Mouse (Mus musculus) MEL (cell line): ENCODE measurements around the gene Bnip1. TPM values are rescaled to one million over a fixed set of nuclear protein-coding genes. Genes with fewer than 3 reads are reported as not detected.

Experiments
- DNase-seq: peaks from one replicate; pipeline ENCODE4 v3.0.0; 2011; ENCODE audit warnings: low read depth, low spot score
- H3K27ac ChIP-seq: 2 replicates; pipeline ENCODE4 v1.5.1; 2012; ENCODE audit warnings: low read depth, mild to moderate bottlenecking, control low read depth, low read length, moderate library complexity; ENCODE audit not compliant: control insufficient read depth
- H3K27me3 ChIP-seq, 2 experiments: fragments of 150-350 bp in 1 of 2; sonication (generic) in 1 of 2; 2 replicates each; pipeline ENCODE4 v1.6.1; 2012; ENCODE audit warnings: low read length in 2 of 2, mild to moderate bottlenecking in 2 of 2, improper control_type of control experiment in 1 of 2, moderate library complexity in 1 of 2; ENCODE audit not compliant: insufficient read depth in 2 of 2, control insufficient read depth in 1 of 2
- H3K36me3 ChIP-seq, 2 experiments: 2 replicates each; pipeline ENCODE4 v1.6.1; 2012 to 2014; ENCODE audit warnings: low read length in 2 of 2, improper control_type of control experiment in 1 of 2, inconsistent platforms in 1 of 2, mild to moderate bottlenecking in 1 of 2; ENCODE audit not compliant: insufficient read depth in 2 of 2, control insufficient read depth in 1 of 2
- H3K4me1 ChIP-seq, 2 experiments: fragments of 150-350 bp in 1 of 2; sonication (generic) in 1 of 2; 2 replicates each; pipeline ENCODE4 v1.6.1; 2012; ENCODE audit warnings: low read length in 2 of 2, improper control_type of control experiment in 1 of 2, mild to moderate bottlenecking in 1 of 2; ENCODE audit not compliant: insufficient read depth in 2 of 2, control insufficient read depth in 1 of 2
- H3K4me3 ChIP-seq, 2 experiments: fragments of 150-350 bp in 1 of 2; sonication (generic) in 1 of 2; 2 replicates each; pipeline ENCODE4 v1.5.1; 2012; ENCODE audit warnings: low read depth in 2 of 2, low read length in 2 of 2, mild to moderate bottlenecking in 2 of 2, moderate library complexity in 2 of 2, control low read depth in 1 of 2, improper control_type of control experiment in 1 of 2; ENCODE audit not compliant: control insufficient read depth in 1 of 2, insufficient read depth in 1 of 2
- H3K79me2 ChIP-seq: 2 replicates; pipeline ENCODE4 v1.6.1; 2012; ENCODE audit warnings: mild to moderate bottlenecking, low read length, moderate library complexity; ENCODE audit not compliant: control insufficient read depth, poor library complexity, insufficient read depth
- H3K9ac ChIP-seq: 2 replicates; pipeline ENCODE4 v1.6.1; 2012; ENCODE audit warnings: low read depth, mild to moderate bottlenecking, control low read depth, low read length, moderate library complexity; ENCODE audit not compliant: control insufficient read depth, poor library complexity, severe bottlenecking
- H3K9me3 ChIP-seq: fragments of 150-350 bp; sonication (generic); replicated peaks from 2 replicates; pipeline ENCODE4 v1.6.1; 2012; ENCODE audit warnings: mild to moderate bottlenecking, low read length, improper control_type of control experiment, moderate library complexity; ENCODE audit not compliant: insufficient read depth
- BHLHE40 ChIP-seq: IDR thresholded peaks from 2 replicates; pipeline ENCODE4 v1.6.1; 2012; ENCODE audit warnings: low read depth, mild to moderate bottlenecking, inconsistent platforms, low read length, improper control_type of control experiment, borderline replicate concordance
- CHD1 ChIP-seq: IDR thresholded peaks from 2 replicates; pipeline ENCODE4 v1.6.1; 2012; ENCODE audit warnings: low read depth, mild to moderate bottlenecking, inconsistent platforms, low read length, improper control_type of control experiment
- CHD2 ChIP-seq: IDR thresholded peaks from 2 replicates; pipeline ENCODE4 v1.6.1; 2011; ENCODE audit warnings: low read length, improper control_type of control experiment
- CTCF ChIP-seq, 3 experiments: IDR thresholded peaks in 2 of 3; conservative IDR thresholded peaks in 1 of 3; 2 replicates each; pipeline ENCODE4 v1.5.1; 2011 to 2012; ENCODE audit warnings: low read length in 3 of 3, low read depth in 2 of 3, mild to moderate bottlenecking in 2 of 3, improper control_type of control experiment in 1 of 3, inconsistent platforms in 1 of 3, mixed read lengths in 1 of 3, moderate library complexity in 1 of 3; ENCODE audit not compliant: control insufficient read depth in 1 of 3, insufficient read depth in 1 of 3, poor library complexity in 1 of 3, severe bottlenecking in 1 of 3
- E2F4 ChIP-seq: IDR thresholded peaks from 2 replicates; pipeline ENCODE4 v1.6.1; 2011; ENCODE audit warnings: low read depth, low read length, improper control_type of control experiment, borderline replicate concordance
- ELF1 ChIP-seq: IDR thresholded peaks from 2 replicates; pipeline ENCODE4 v1.6.1; 2014; ENCODE audit warnings: low read depth, mild to moderate bottlenecking, inconsistent platforms, low read length, improper control_type of control experiment, moderate library complexity
- EP300 ChIP-seq, 2 experiments: IDR thresholded peaks; 2 replicates each; pipeline ENCODE4 v1.6.1; 2011; ENCODE audit warnings: improper control_type of control experiment in 2 of 2, low read length in 2 of 2, low read depth in 1 of 2, mild to moderate bottlenecking in 1 of 2
- ETS1 ChIP-seq: IDR thresholded peaks from 2 replicates; pipeline ENCODE4 v1.6.1; 2012; ENCODE audit warnings: low read depth, mild to moderate bottlenecking, inconsistent platforms, low read length, improper control_type of control experiment, moderate library complexity
- GABPA ChIP-seq: IDR thresholded peaks from 2 replicates; pipeline ENCODE4 v1.6.1; 2012; ENCODE audit warnings: low read depth, mild to moderate bottlenecking, inconsistent platforms, low read length, improper control_type of control experiment, moderate library complexity
- HCFC1 ChIP-seq: IDR thresholded peaks from 2 replicates; pipeline ENCODE4 v1.6.1; 2012; ENCODE audit warnings: low read depth, mild to moderate bottlenecking, inconsistent platforms, low read length, improper control_type of control experiment, moderate library complexity
- JUND ChIP-seq: IDR thresholded peaks from 2 replicates; pipeline ENCODE4 v1.6.1; 2011; ENCODE audit warnings: low read depth, mild to moderate bottlenecking, improper control_type of control experiment, low read length
- KAT2A ChIP-seq: conservative IDR thresholded peaks from 2 replicates; pipeline ENCODE4 v1.6.1; 2012; ENCODE audit warnings: low read depth, low read length, improper control_type of control experiment, inconsistent platforms
- MAX ChIP-seq: IDR thresholded peaks from 2 replicates; pipeline ENCODE4 v1.6.1; 2011; ENCODE audit warnings: low read length, improper control_type of control experiment
- MEF2A ChIP-seq: IDR thresholded peaks from 2 replicates; pipeline ENCODE4 v1.6.1; 2014; ENCODE audit warnings: low read depth, mild to moderate bottlenecking, inconsistent platforms, low read length, improper control_type of control experiment; ENCODE audit not compliant: poor library complexity, insufficient replicate concordance, severe bottlenecking; ENCODE audit errors: extremely low read depth
- MXI1 ChIP-seq: IDR thresholded peaks from 2 replicates; pipeline ENCODE4 v1.6.1; 2011; ENCODE audit warnings: mild to moderate bottlenecking, low read depth, low read length, improper control_type of control experiment
- MYB ChIP-seq: IDR thresholded peaks from 2 replicates; pipeline ENCODE4 v1.6.1; 2011; ENCODE audit warnings: mild to moderate bottlenecking, low read depth, low read length, improper control_type of control experiment
- MYC ChIP-seq: IDR thresholded peaks from 2 replicates; pipeline ENCODE4 v1.6.1; 2011; ENCODE audit warnings: low read depth, mild to moderate bottlenecking, low read length, improper control_type of control experiment, moderate library complexity
- NRF1 ChIP-seq: IDR thresholded peaks from 2 replicates; pipeline ENCODE4 v1.6.1; 2014; ENCODE audit warnings: low read depth, mild to moderate bottlenecking, inconsistent platforms, low read length, improper control_type of control experiment, moderate library complexity; ENCODE audit not compliant: poor library complexity, insufficient read depth, severe bottlenecking
- POLR2A ChIP-seq, 2 experiments: IDR thresholded peaks; 2 replicates each; pipeline ENCODE4 v1.6.1; 2011 to 2012; ENCODE audit warnings: low read length in 2 of 2, mild to moderate bottlenecking in 2 of 2, control low read depth in 1 of 2, improper control_type of control experiment in 1 of 2, low read depth in 1 of 2, moderate library complexity in 1 of 2; ENCODE audit not compliant: control insufficient read depth in 1 of 2, insufficient read depth in 1 of 2, poor library complexity in 1 of 2
- POLR2AphosphoS2 ChIP-seq: IDR thresholded peaks from 2 replicates; pipeline ENCODE4 v1.6.1; 2011; ENCODE audit warnings: low read length, improper control_type of control experiment
- POLR2AphosphoS5 ChIP-seq: IDR thresholded peaks from 2 replicates; pipeline ENCODE4 v1.6.1; 2012; ENCODE audit warnings: low read depth, borderline replicate concordance, mild to moderate bottlenecking, inconsistent platforms, low read length, moderate library complexity, mixed read lengths
- RAD21 ChIP-seq: IDR thresholded peaks from 2 replicates; pipeline ENCODE4 v1.6.1; 2011; ENCODE audit warnings: mild to moderate bottlenecking, low read depth, low read length, improper control_type of control experiment
- RCOR1 ChIP-seq: IDR thresholded peaks from 2 replicates; pipeline ENCODE4 v1.6.1; 2012; ENCODE audit warnings: low read depth, mild to moderate bottlenecking, inconsistent platforms, low read length, improper control_type of control experiment
- SMC3 ChIP-seq: IDR thresholded peaks from 2 replicates; pipeline ENCODE4 v1.6.1; 2011; ENCODE audit warnings: low read depth, low read length, improper control_type of control experiment
- TCF12 ChIP-seq: IDR thresholded peaks from 2 replicates; pipeline ENCODE4 v1.6.1; 2014; ENCODE audit warnings: low read depth, mild to moderate bottlenecking, inconsistent platforms, low read length, improper control_type of control experiment, moderate library complexity
- UBTF ChIP-seq: IDR thresholded peaks from 2 replicates; pipeline ENCODE4 v1.6.1; 2012; ENCODE audit warnings: low read depth, mild to moderate bottlenecking, inconsistent platforms, low read length, improper control_type of control experiment, moderate library complexity, borderline replicate concordance; ENCODE audit not compliant: insufficient read depth
- USF1 ChIP-seq: IDR thresholded peaks from 2 replicates; pipeline ENCODE4 v1.6.1; 2014; ENCODE audit warnings: low read depth, mild to moderate bottlenecking, inconsistent platforms, low read length, improper control_type of control experiment, moderate library complexity
- USF2 ChIP-seq, 2 experiments: IDR thresholded peaks; 2 replicates each; pipeline ENCODE4 v1.6.1; 2011 to 2012; ENCODE audit warnings: improper control_type of control experiment in 2 of 2, low read length in 2 of 2, borderline replicate concordance in 1 of 2, inconsistent platforms in 1 of 2, low read depth in 1 of 2, mild to moderate bottlenecking in 1 of 2; ENCODE audit not compliant: insufficient read depth in 1 of 2
- ZC3H11A ChIP-seq: IDR thresholded peaks from 2 replicates; pipeline ENCODE4 v1.6.1; 2012; ENCODE audit warnings: low read depth, mild to moderate bottlenecking, inconsistent platforms, low read length, improper control_type of control experiment
- polyA plus RNA-seq, 2 experiments: library from polyadenylated mRNA; stranded (reverse) in 1 of 2; unstranded in 1 of 2; fragments of >175 nt in 1 of 2; fragments of >200 nt in 1 of 2; gene quantifications; 2 replicates each; pipeline versions ENCODE4 v1.2.1 to v1.2.4; 2012; ENCODE audit warnings: low replicate concordance in 2 of 2, low read depth in 1 of 2; ENCODE audit not compliant: insufficient read length in 2 of 2, insufficient read depth in 1 of 2, missing spikeins in 1 of 2
- total RNA-seq: library from RNA; depleted of rRNA; stranded (reverse); fragments of 300-350 nt; gene quantifications from 2 replicates; pipeline ENCODE4 v1.2.3, GENCODE M21; 2012

Bnip1 gene
- total and polyA plus RNA-seq, 3 experiments: 44.1 to 44.2 TPM; not detected in 1

DNA sequence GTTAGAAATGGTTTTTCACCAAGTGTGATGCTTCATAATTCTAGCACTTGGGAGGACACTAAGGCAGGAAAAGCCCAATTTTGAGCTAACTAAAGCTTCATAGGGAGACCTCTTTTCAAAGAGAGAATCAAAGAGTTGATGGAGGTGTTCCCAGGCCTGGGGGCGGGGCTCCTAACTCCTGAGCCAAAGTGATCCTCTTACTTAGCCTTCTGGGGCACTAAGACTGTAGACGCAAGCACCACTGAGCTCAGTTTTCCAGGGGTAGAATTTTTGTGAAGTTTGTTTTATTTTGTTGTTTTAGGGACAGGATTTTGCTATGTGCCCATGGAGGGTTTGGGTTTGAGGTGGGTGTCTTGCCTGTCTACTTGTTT is 13.1 kb upstream of the Bnip1 start:
- H3K36me3 ChIP-seq: peaks cover 0 to 38% of the 10 kb centered on the region in 2 experiments; a peak in 2 of 4 replicates
- no peaks in the 10 kb centered on the region for H3K27me3 ChIP-seq
- peak overlapping the region; percentile 25; the same call in 1 of the 2 replicates for H3K9ac ChIP-seq
- H3K4me1 ChIP-seq: peaks cover 28 to 30% of the 10 kb centered on the region in 2 experiments
- H3K27ac ChIP-seq: peak overlapping the region; percentile 94
- H3K9me3 ChIP-seq: no peaks in the 10 kb centered on the region
- H3K4me3 ChIP-seq: no peak overlapping the region
- H3K79me2 ChIP-seq: no peaks in the 10 kb centered on the region
- peak; percentile 45 for DNase-seq
- peak; percentile 23; the same call in 1 of the 2 replicates for TF ChIP-seq MXI1
- TF ChIP-seq UBTF: no peak
- TF ChIP-seq SMC3: no peak
- TF ChIP-seq GABPA: no peak
- TF ChIP-seq CHD1: peak; percentile 79; the same call in 1 of the 2 replicates
- TF ChIP-seq MYB: no peak
- no peak for TF ChIP-seq NRF1

DNA sequence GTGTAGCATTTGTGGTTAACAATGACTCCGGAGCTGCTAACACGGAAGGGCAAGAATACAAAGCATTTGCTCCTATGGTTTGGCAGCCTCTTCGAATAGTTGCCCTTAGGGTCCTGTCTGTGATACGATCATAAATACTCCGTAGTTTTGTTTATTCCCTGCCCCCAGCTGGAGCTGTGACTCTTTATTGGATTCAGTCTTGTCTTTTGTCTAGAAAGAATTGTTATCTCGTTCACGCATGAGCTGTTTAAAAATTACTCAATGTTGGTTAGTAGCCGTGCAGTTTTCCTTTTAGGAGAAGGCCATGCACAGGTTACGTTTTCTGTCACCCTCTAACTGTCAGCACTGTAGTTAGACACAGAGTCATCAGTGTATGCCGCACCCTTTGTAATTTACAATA is 4.7 kb upstream of the Bnip1 start:
- H3K9me3 ChIP-seq: no peaks in the 10 kb centered on the region
- peak overlapping the region; percentile 11 for H3K27ac ChIP-seq
- DNase-seq: peak; percentile 62
- peaks cover 0 to 19% of the 10 kb centered on the region in 2 experiments; a peak in 2 of 4 replicates for H3K36me3 ChIP-seq
- peak overlapping the region; percentile 11 for H3K9ac ChIP-seq
- H3K27me3 ChIP-seq: no peaks in the 10 kb centered on the region
- H3K4me1 ChIP-seq: peaks cover 19 to 26% of the 10 kb centered on the region in 2 experiments
- peaks cover 3% of the 10 kb centered on the region; the same call in 1 of the 2 replicates for H3K79me2 ChIP-seq
- peak overlapping the region; percentile 24 to 35 for H3K4me3 ChIP-seq
- peak; percentile 32; the same call in 1 of the 2 replicates for TF ChIP-seq HCFC1
- 0 out of 2 replicates have a peak, but pooled peaks have one; percentile 19 for TF ChIP-seq KAT2A
- TF ChIP-seq POLR2AphosphoS2: no peak
- TF ChIP-seq ETS1: peak; percentile 85
- peak; percentile 40; the same call in 1 of the 2 replicates for TF ChIP-seq CHD2
- TF ChIP-seq POLR2A (IDR thresholded peaks at IDR 0.05; ENCODE audit: control insufficient read depth in 1 of 2, insufficient read depth in 1 of 2, low read depth in 1 of 2, low read length in 2 of 2, poor library complexity in 1 of 2): no peak
- no peak for TF ChIP-seq E2F4
- TF ChIP-seq MAX: 0 out of 2 replicates have a peak, but pooled peaks have one; percentile 29
- TF ChIP-seq USF1: 0 out of 2 replicates have a peak, but pooled peaks have one; percentile 12
- TF ChIP-seq MYC: 0 out of 2 replicates have a peak, but pooled peaks have one; percentile 50
- no peak for TF ChIP-seq UBTF
- TF ChIP-seq CTCF (IDR thresholded peaks at IDR 0.05 in 2 of 3, conservative IDR thresholded peaks at IDR 0.05 in 1 of 3; ENCODE audit: control insufficient read depth in 1 of 3, insufficient read depth in 1 of 3, low read depth in 2 of 3, low read length in 3 of 3, poor library complexity in 1 of 3, severe bottlenecking in 1 of 3): no peak
- TF ChIP-seq ELF1: no peak
- TF ChIP-seq NRF1: peak; percentile 26; the same call in 1 of the 2 replicates
- no peak for TF ChIP-seq POLR2AphosphoS5
- TF ChIP-seq BHLHE40: peak; percentile 53; the same call in 1 of the 2 replicates
- peak; percentile 71 to 77 for TF ChIP-seq EP300 (IDR thresholded peaks at IDR 0.05; ENCODE audit: low read depth in 1 of 2, low read length in 2 of 2)
- TF ChIP-seq ZC3H11A: 0 out of 2 replicates have a peak, but pooled peaks have one; percentile 13
- no peak for TF ChIP-seq GABPA
- no peak for TF ChIP-seq MEF2A
- TF ChIP-seq TCF12: peak; percentile 63
- TF ChIP-seq SMC3: no peak
- TF ChIP-seq JUND: no peak
- TF ChIP-seq USF2 (IDR thresholded peaks at IDR 0.05; ENCODE audit: borderline replicate concordance in 1 of 2, insufficient read depth in 1 of 2, low read depth in 1 of 2, low read length in 2 of 2): no peak
- TF ChIP-seq RCOR1: peak; percentile 77
- no peak; the same call in 1 of the 2 replicates for TF ChIP-seq RAD21
- no peak for TF ChIP-seq CHD1
